Mouse (Mus musculus): ENCODE measurements around the gene Prokr1.

GRCm38 (mm10) chr6:87547431-87547830 lies 43.1 kb downstream of the Prokr1 start:
- TF ChIP-seq CTCF (IDR thresholded peaks at IDR 0.05; ENCODE audit: control insufficient read depth, insufficient read depth, insufficient read length) (no peak), MAX (IDR thresholded peaks at IDR 0.05) (no peak), MYOD1 (IDR thresholded peaks at IDR 0.05; ENCODE audit: control insufficient read depth, insufficient read length, low read depth) (no peak)

All from C2C12 (cell line).